Mouse (Mus musculus): ENCODE data around the gene Mcm5. TPM values are rescaled to one million over a fixed set of nuclear protein-coding genes. Genes with fewer than 3 reads are reported as not detected.

Mcm5 gene
- polyA plus RNA-seq, 1 experiment from 2014 or later = 41.2 TPM

- peaks cover 6% of the 10 kb centered on the region; the same call in 1 of the 2 replicates for H3K4me1 ChIP-seq (replicated peaks)
- no peak overlapping the region for H3K4me3 ChIP-seq
- H3K27ac ChIP-seq = no peak overlapping the region
- ATAC-seq (ENCODE audit: low FRiP score) = no peak
- H3K9me3 ChIP-seq = no peaks in the 10 kb centered on the region
- H3K4me2 ChIP-seq = no peak overlapping the region
- no peaks in the 10 kb centered on the region for H3K36me3 ChIP-seq
- no peak overlapping the region for H3K9ac ChIP-seq
- WGBS = 86% methylated on average over 6 of the region's 6 CpGs
- H3K27me3 ChIP-seq = no peaks in the 10 kb centered on the region; the same call in 1 of the 2 replicates
Measured at GRCm38 (mm10) chr8:75082181-75082805, 27.1 kb upstream of the Mcm5 start.

GRCm38 (mm10) chr8:75083846-75084245, 25.5 kb upstream of the Mcm5 start:
- H3K9me3 ChIP-seq = no peaks in the 10 kb centered on the region
- ATAC-seq (ENCODE audit: low FRiP score) = peak; percentile 93
- WGBS = 7% methylated on average over 15 of the region's 17 CpGs
- H3K4me2 ChIP-seq = peak overlapping the region; percentile 47
- H3K4me1 ChIP-seq (replicated peaks) = peaks cover 7% of the 10 kb centered on the region; the same call in 1 of the 2 replicates
- H3K27me3 ChIP-seq = no peaks in the 10 kb centered on the region; the same call in 1 of the 2 replicates
- no peak overlapping the region for H3K9ac ChIP-seq
- no peak overlapping the region for H3K27ac ChIP-seq
- H3K4me3 ChIP-seq = peak overlapping the region; percentile 22
- no peaks in the 10 kb centered on the region for H3K36me3 ChIP-seq

GRCm38 (mm10) chr8:75084382-75085064, 24.8 kb upstream of the Mcm5 start:
- Histone ChIP-seq H3K9ac (no peak overlapping the region), H3K27me3 (no peaks in the 10 kb centered on the region; the same call in 1 of the 2 replicates), H3K4me2 (no peak overlapping the region), H3K36me3 (no peaks in the 10 kb centered on the region), H3K4me3 (no peak overlapping the region), H3K27ac (no peak overlapping the region), H3K4me1 (replicated peaks) (peaks cover 14% of the 10 kb centered on the region; the same call in 1 of the 2 replicates), H3K9me3 (no peaks in the 10 kb centered on the region)
- 80% methylated on average over 3 of the region's 3 CpGs for WGBS
- no peak for ATAC-seq (ENCODE audit: low FRiP score)

GRCm38 (mm10) chr8:75086002-75086401, 23.4 kb upstream of the Mcm5 start:
- Histone ChIP-seq H3K9me3 (no peaks in the 10 kb centered on the region), H3K36me3 (no peaks in the 10 kb centered on the region), H3K4me1 (replicated peaks) (peaks cover 20% of the 10 kb centered on the region; the same call in 1 of the 2 replicates), H3K27ac (no peak overlapping the region), H3K27me3 (no peaks in the 10 kb centered on the region; the same call in 1 of the 2 replicates), H3K4me3 (no peak overlapping the region), H3K4me2 (no peak overlapping the region), H3K9ac (no peak overlapping the region)
- 88% methylated on average over 2 of the region's 2 CpGs for WGBS
- no peak for ATAC-seq (ENCODE audit: low FRiP score)

GRCm38 (mm10) chr8:75087127-75087526, 22.2 kb upstream of the Mcm5 start:
- Histone ChIP-seq H3K36me3 (no peaks in the 10 kb centered on the region), H3K9me3 (no peaks in the 10 kb centered on the region), H3K4me3 (no peak overlapping the region), H3K9ac (no peak overlapping the region), H3K4me1 (replicated peaks) (peaks cover 20% of the 10 kb centered on the region; the same call in 1 of the 2 replicates), H3K27me3 (no peaks in the 10 kb centered on the region; the same call in 1 of the 2 replicates), H3K27ac (no peak overlapping the region), H3K4me2 (no peak overlapping the region)
- no peak for ATAC-seq (ENCODE audit: low FRiP score)

GRCm38 (mm10) chr8:75088989-75089881, 20.1 kb upstream of the Mcm5 start:
- Histone ChIP-seq H3K4me2 (peak overlapping the region; percentile 34), H3K4me3 (no peak overlapping the region), H3K27me3 (no peaks in the 10 kb centered on the region), H3K9ac (peak overlapping the region; percentile 46; the same call in 1 of the 2 replicates), H3K4me1 (replicated peaks) (peaks cover 24% of the 10 kb centered on the region; the same call in 1 of the 2 replicates), H3K27ac (peak overlapping the region; percentile 48; the same call in 1 of the 2 replicates), H3K9me3 (no peaks in the 10 kb centered on the region), H3K36me3 (no peaks in the 10 kb centered on the region)
- peak; percentile 26; the same call in 1 of the 2 replicates for ATAC-seq (ENCODE audit: low FRiP score)
- WGBS = 19% methylated on average over 6 of the region's 6 CpGs

- 79% methylated on average over 4 of the region's 4 CpGs for WGBS
- H3K4me2 ChIP-seq = no peak overlapping the region
- H3K4me1 ChIP-seq (replicated peaks) = peaks cover 24% of the 10 kb centered on the region; the same call in 1 of the 2 replicates
- H3K4me3 ChIP-seq = no peak overlapping the region
- H3K36me3 ChIP-seq = no peaks in the 10 kb centered on the region
- H3K9me3 ChIP-seq = no peaks in the 10 kb centered on the region
- no peak overlapping the region; the same call in 1 of the 2 replicates for H3K27ac ChIP-seq
- H3K9ac ChIP-seq = no peak overlapping the region
- ATAC-seq (ENCODE audit: low FRiP score) = no peak
- no peaks in the 10 kb centered on the region for H3K27me3 ChIP-seq
Measured at GRCm38 (mm10) chr8:75090781-75091365, 18.5 kb upstream of the Mcm5 start.

GRCm38 (mm10) chr8:75093399-75094156, 15.8 kb upstream of the Mcm5 start, which contains the start of gene Hmox1:
Gene Hmox1, plus strand, starts transcription at chr8:75093621.
- 0 out of 2 replicates have a peak within 1 kb of the TSS, but pooled peaks have one; percentile 13 for H3K27ac ChIP-seq
- under 1% methylated on average over 36 of the region's 36 CpGs for WGBS
- no peaks in the 10 kb centered on the region for H3K27me3 ChIP-seq
- H3K4me1 ChIP-seq (replicated peaks) = peaks cover 24% of the 10 kb centered on the region; the same call in 1 of the 2 replicates
- no peaks in the 10 kb centered on the region for H3K9me3 ChIP-seq
- H3K4me3 ChIP-seq = peak within 1 kb of the TSS; percentile 54
- peak within 1 kb of the TSS; percentile 76 for H3K4me2 ChIP-seq
- H3K36me3 ChIP-seq = no peaks in the 10 kb centered on the region; the same call in none of the 2 replicates
- ATAC-seq (ENCODE audit: low FRiP score) = peak; percentile 93
- H3K9ac ChIP-seq = peak within 1 kb of the TSS; percentile 77

- Histone ChIP-seq H3K9me3 (no peaks in the 10 kb centered on the region), H3K27ac (no peak overlapping the region), H3K4me2 (no peak overlapping the region), H3K4me1 (replicated peaks) (peaks cover 3% of the 10 kb centered on the region; the same call in 1 of the 2 replicates), H3K36me3 (no peaks in the 10 kb centered on the region), H3K27me3 (no peaks in the 10 kb centered on the region), H3K9ac (no peak overlapping the region), H3K4me3 (no peak overlapping the region)
- WGBS = 95% methylated on average over 4 of the region's 4 CpGs
- ATAC-seq (ENCODE audit: low FRiP score) = no peak
Measured at GRCm38 (mm10) chr8:75102956-75103355, 6.4 kb upstream of the Mcm5 start.

- no peak overlapping the region for H3K4me2 ChIP-seq
- WGBS = 49% methylated on average over 8 of the region's 8 CpGs
- no peaks in the 10 kb centered on the region for H3K36me3 ChIP-seq
- peaks cover 5% of the 10 kb centered on the region for H3K4me1 ChIP-seq (replicated peaks)
- no peaks in the 10 kb centered on the region for H3K27me3 ChIP-seq
- no peak overlapping the region for H3K9ac ChIP-seq
- no peak overlapping the region for H3K4me3 ChIP-seq
- ATAC-seq (ENCODE audit: low FRiP score) = no peak
- no peak overlapping the region for H3K27ac ChIP-seq
- H3K9me3 ChIP-seq = no peaks in the 10 kb centered on the region
Measured at GRCm38 (mm10) chr8:75103376-75103878, 5.9 kb upstream of the Mcm5 start.
